Mouse (Mus musculus) forebrain, embryonic 11.5 days (tissue): Measurements from ENCODE around the gene Sephs2. TPM values are rescaled to one million over a fixed set of nuclear protein-coding genes. Genes with fewer than 3 reads are reported as not detected.

ENCODE experiments used
- ATAC-seq: fragments of 200-750 bp; cut with Nextera tagmentation; replicated peaks from 2 replicates; pipeline ENCODE4 v1.8.0; 2017; ENCODE audit warnings: moderate TSS enrichment; ENCODE audit not compliant: low FRiP score
- DNase-seq: peaks from one replicate; pipeline ENCODE4 v3.0.0-alpha.2; 2017; ENCODE audit warnings: low spot score
- H3K27ac ChIP-seq: fragments of 300-500 bp; sonication (generic); 2 replicates; pipeline ENCODE4 v1.5.1; 2014; ENCODE audit warnings: low read depth, low read length
- H3K27me3 ChIP-seq: fragments of 300-500 bp; sonication (generic); 2 replicates; pipeline ENCODE4 v1.6.1; 2014; ENCODE audit warnings: mild to moderate bottlenecking, low read length, mixed read lengths; ENCODE audit not compliant: control insufficient read depth, insufficient read depth
- H3K36me3 ChIP-seq: fragments of 300-500 bp; sonication (generic); 2 replicates; pipeline ENCODE4 v1.6.1; 2014; ENCODE audit warnings: mild to moderate bottlenecking, low read length, moderate library complexity, mixed read lengths; ENCODE audit not compliant: control insufficient read depth, insufficient read depth
- H3K4me1 ChIP-seq: fragments of 300-500 bp; sonication (generic); replicated peaks from 2 replicates; pipeline ENCODE4 v1.6.1; 2014; ENCODE audit warnings: low read length, mixed read lengths; ENCODE audit not compliant: control insufficient read depth, insufficient read depth
- H3K4me2 ChIP-seq: fragments of 300-500 bp; sonication (generic); 2 replicates; pipeline ENCODE4 v1.6.1; 2014; ENCODE audit warnings: low read depth, mild to moderate bottlenecking, low read length, moderate library complexity, mixed read lengths; ENCODE audit not compliant: severe bottlenecking
- H3K4me3 ChIP-seq: fragments of 300-500 bp; sonication (generic); 2 replicates; pipeline ENCODE4 v1.5.1; 2014; ENCODE audit warnings: low read depth, low read length
- H3K9ac ChIP-seq: fragments of 300-500 bp; sonication (generic); 2 replicates; pipeline ENCODE4 v1.6.1; 2014; ENCODE audit warnings: low read length
- H3K9me3 ChIP-seq: fragments of 300-500 bp; sonication (generic); 2 replicates; pipeline ENCODE4 v1.6.1; 2016; ENCODE audit warnings: low read length, mixed read lengths; ENCODE audit not compliant: control insufficient read depth
- WGBS: fragments of 180-500 bp; shearing (Covaris S2); extraction: QIAGEN DNeasy Blood & Tissue Kit; methylation state at CpG from one replicate; pipeline ENCODE4 v1.1.7; 2014; 5-methylcytosine and 5-hydroxymethylcytosine counted together
- polyA plus RNA-seq: library from polyadenylated mRNA; unstranded; fragments of >200 nt; fragmentation: Nextera tagmentation; extraction: Ambion mirVana; gene quantifications from 2 replicates; pipeline ENCODE4 v1.2.1, GENCODE M21; 2014

Gene Sephs2
- polyA plus RNA-seq, 1 experiment from 2014 or later: 87.0 TPM

- Histone ChIP-seq H3K9ac (no peak overlapping the region), H3K9me3 (no peaks in the 10 kb centered on the region), H3K4me2 (no peak overlapping the region), H3K27me3 (no peaks in the 10 kb centered on the region), H3K4me1 (peaks cover 7% of the 10 kb centered on the region), H3K4me3 (no peak overlapping the region), H3K36me3 (no peaks in the 10 kb centered on the region; the same call in 1 of the 2 replicates), H3K27ac (no peak overlapping the region)
- WGBS: 87% methylated on average over 10 of the region's 10 CpGs
- no peak for DNase-seq
- ATAC-seq: no peak
Observed at GRCm38 (mm10) chr7:127262218-127262961, 11.5 kb downstream of the Sephs2 start.

- Histone ChIP-seq H3K36me3 (no peaks in the 10 kb centered on the region; the same call in 1 of the 2 replicates), H3K4me1 (peaks cover 7% of the 10 kb centered on the region), H3K27ac (no peak within 1 kb of the TSS), H3K9ac (peak within 1 kb of the TSS; percentile 70), H3K4me2 (peak within 1 kb of the TSS; percentile 70), H3K9me3 (no peaks in the 10 kb centered on the region), H3K27me3 (no peaks in the 10 kb centered on the region), H3K4me3 (peak within 1 kb of the TSS; percentile 68)
- under 1% methylated on average over 50 of the region's 50 CpGs for WGBS
- DNase-seq: peak; percentile 97
- peak; percentile 99 for ATAC-seq
Observed at GRCm38 (mm10) chr7:127260309-127261111, 13.3 kb downstream of the Sephs2 start, which contains the start of gene Dctpp1. Gene Dctpp1, minus strand, starts transcription at chr7:127260709.

GRCm38 (mm10) chr7:127259186-127259905 lies 14.5 kb downstream of the Sephs2 start:
- peak overlapping the region; percentile 68 for H3K4me3 ChIP-seq
- no peak for ATAC-seq
- no peak for DNase-seq
- no peaks in the 10 kb centered on the region for H3K9me3 ChIP-seq
- no peak overlapping the region for H3K27ac ChIP-seq
- H3K27me3 ChIP-seq: no peaks in the 10 kb centered on the region
- H3K4me1 ChIP-seq: peaks cover 7% of the 10 kb centered on the region
- peak overlapping the region; percentile 70; the same call in 1 of the 2 replicates for H3K9ac ChIP-seq
- peak overlapping the region; percentile 70 for H3K4me2 ChIP-seq
- WGBS: 73% methylated on average over 8 of the region's 8 CpGs
- H3K36me3 ChIP-seq: no peaks in the 10 kb centered on the region; the same call in 1 of the 2 replicates

GRCm38 (mm10) chr7:127256518-127256917 lies 17.3 kb downstream of the Sephs2 start:
- H3K4me1 ChIP-seq: peaks cover 7% of the 10 kb centered on the region
- ATAC-seq (no peak), DNase-seq (no peak)
- no peak overlapping the region for H3K9ac ChIP-seq
- H3K27ac ChIP-seq: no peak overlapping the region
- no peaks in the 10 kb centered on the region for H3K27me3 ChIP-seq
- H3K36me3 ChIP-seq: no peaks in the 10 kb centered on the region; the same call in 1 of the 2 replicates
- WGBS: 90% methylated on average over 5 of the region's 5 CpGs
- no peak overlapping the region for H3K4me2 ChIP-seq
- no peaks in the 10 kb centered on the region for H3K9me3 ChIP-seq
- no peak overlapping the region for H3K4me3 ChIP-seq

- no peak overlapping the region for H3K27ac ChIP-seq
- ATAC-seq (no peak), DNase-seq (no peak)
- no peak overlapping the region for H3K4me3 ChIP-seq
- WGBS: 97% methylated on average over 2 of the region's 2 CpGs
- H3K36me3 ChIP-seq: no peaks in the 10 kb centered on the region; the same call in 1 of the 2 replicates
- no peaks in the 10 kb centered on the region for H3K9me3 ChIP-seq
- H3K27me3 ChIP-seq: no peaks in the 10 kb centered on the region
- H3K4me2 ChIP-seq: no peak overlapping the region
- peaks cover 3% of the 10 kb centered on the region for H3K4me1 ChIP-seq
- no peak overlapping the region for H3K9ac ChIP-seq
Observed at GRCm38 (mm10) chr7:127255965-127256364, 17.9 kb downstream of the Sephs2 start.

- peak overlapping the region; percentile 49 for H3K4me3 ChIP-seq
- H3K4me2 ChIP-seq: peak overlapping the region; percentile 76
- H3K9ac ChIP-seq: peak overlapping the region; percentile 55
- ATAC-seq (no peak), DNase-seq (no peak)
- H3K36me3 ChIP-seq: no peaks in the 10 kb centered on the region; the same call in 1 of the 2 replicates
- H3K4me1 ChIP-seq: peaks cover 2% of the 10 kb centered on the region; the same call in 1 of the 2 replicates
- H3K27ac ChIP-seq: no peak overlapping the region
- 37% methylated on average over 4 of the region's 4 CpGs for WGBS
- no peaks in the 10 kb centered on the region for H3K27me3 ChIP-seq
- no peaks in the 10 kb centered on the region for H3K9me3 ChIP-seq
Observed at GRCm38 (mm10) chr7:127255008-127255407, 18.8 kb downstream of the Sephs2 start.

- under 1% methylated on average over 116 of the region's 136 CpGs for WGBS
- Histone ChIP-seq H3K4me1 (no peaks in the 10 kb centered on the region; the same call in 1 of the 2 replicates), H3K9me3 (no peaks in the 10 kb centered on the region), H3K27me3 (no peaks in the 10 kb centered on the region), H3K4me3 (peak overlapping the region; percentile 49), H3K4me2 (peak overlapping the region; percentile 76), H3K9ac (peak overlapping the region; percentile 64), H3K36me3 (no peaks in the 10 kb centered on the region; the same call in 1 of the 2 replicates), H3K27ac (peak overlapping the region; percentile 82)
- DNase-seq (peak; percentile 97), ATAC-seq (peak; percentile 98)
Observed at GRCm38 (mm10) chr7:127253821-127254769, 19.8 kb downstream of the Sephs2 start.
